Mouse (Mus musculus) olfactory bulb, adult 2 months (tissue): Measurements from ENCODE around the gene Brinp2.

Source experiments
- CTCF ChIP-seq: fragments of 200-500 bp; IDR thresholded peaks from 2 replicates; pipeline ENCODE4 v1.5.1; 2012; ENCODE audit warnings: low read depth, mild to moderate bottlenecking, low read length, moderate library complexity; ENCODE audit not compliant: insufficient read depth
- POLR2A ChIP-seq: fragments of 200-500 bp; IDR thresholded peaks from 2 replicates; pipeline ENCODE4 v1.6.1; 2012; ENCODE audit warnings: mild to moderate bottlenecking, low read depth, low read length, moderate library complexity; ENCODE audit not compliant: insufficient read depth

DNA sequence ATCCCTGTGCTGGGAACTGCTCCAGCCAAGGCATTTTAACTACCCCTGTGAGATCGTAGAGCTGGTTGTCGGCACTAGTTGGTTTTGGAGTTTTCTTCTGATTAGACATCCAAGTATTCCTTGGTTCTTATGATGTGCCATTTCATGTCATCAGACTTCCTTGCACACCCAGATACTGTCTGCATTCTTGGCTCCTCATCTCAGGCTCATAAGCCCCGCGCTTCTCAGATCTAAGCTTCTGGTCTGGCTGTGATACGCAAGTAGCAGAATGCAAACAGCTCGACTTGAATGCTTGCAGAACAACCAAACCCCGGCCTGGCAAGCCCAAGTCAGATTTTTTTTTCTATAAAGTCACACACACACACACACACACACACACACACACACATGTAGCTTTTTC lies 72.3 kb downstream of the Brinp2 start:
- TF ChIP-seq POLR2A = no peak
- TF ChIP-seq CTCF = no peak
